Mouse (Mus musculus): ENCODE data around the gene Ablim1.

Ablim1 gene

GRCm38 (mm10) chr19:57211444-57212111, 103.1 kb downstream of the Ablim1 start:
- TF ChIP-seq GATA4 (IDR thresholded peaks at IDR 0.05; ENCODE audit: insufficient replicate concordance, low read length), result no peak

GRCm38 (mm10) chr19:57210924-57211323, 103.8 kb downstream of the Ablim1 start:
- no peak for TF ChIP-seq GATA4 (IDR thresholded peaks at IDR 0.05; ENCODE audit: insufficient replicate concordance, low read length)

GRCm38 (mm10) chr19:57204101-57204500, 110.6 kb downstream of the Ablim1 start:
- no peak for TF ChIP-seq GATA4 (IDR thresholded peaks at IDR 0.05; ENCODE audit: insufficient replicate concordance, low read length)

- no peak for TF ChIP-seq GATA4 (IDR thresholded peaks at IDR 0.05; ENCODE audit: insufficient replicate concordance, low read length)
Measured at GRCm38 (mm10) chr19:57202554-57202953, 112.2 kb downstream of the Ablim1 start.

- no peak for TF ChIP-seq GATA4 (IDR thresholded peaks at IDR 0.05; ENCODE audit: insufficient replicate concordance, low read length)
Measured at GRCm38 (mm10) chr19:57201090-57201483, 113.6 kb downstream of the Ablim1 start.

GRCm38 (mm10) chr19:57200477-57201089, 114.1 kb downstream of the Ablim1 start:
- TF ChIP-seq GATA4 (IDR thresholded peaks at IDR 0.05; ENCODE audit: insufficient replicate concordance, low read length), result no peak

- no peak for TF ChIP-seq GATA4 (IDR thresholded peaks at IDR 0.05; ENCODE audit: insufficient replicate concordance, low read length)
Measured at GRCm38 (mm10) chr19:57199361-57199760, 115.4 kb downstream of the Ablim1 start.

GRCm38 (mm10) chr19:57198531-57198930, 116.2 kb downstream of the Ablim1 start:
- TF ChIP-seq GATA4 (IDR thresholded peaks at IDR 0.05; ENCODE audit: insufficient replicate concordance, low read length), result no peak

- no peak for TF ChIP-seq GATA4 (IDR thresholded peaks at IDR 0.05; ENCODE audit: insufficient replicate concordance, low read length)
Measured at GRCm38 (mm10) chr19:57198029-57198428, 116.7 kb downstream of the Ablim1 start.

GRCm38 (mm10) chr19:57197043-57197817, 117.5 kb downstream of the Ablim1 start:
- TF ChIP-seq GATA4 (IDR thresholded peaks at IDR 0.05; ENCODE audit: insufficient replicate concordance, low read length), result peak; percentile 85

- TF ChIP-seq GATA4 (IDR thresholded peaks at IDR 0.05; ENCODE audit: insufficient replicate concordance, low read length), result no peak
Measured at GRCm38 (mm10) chr19:57196616-57197015, 118.1 kb downstream of the Ablim1 start.

- no peak for TF ChIP-seq GATA4 (IDR thresholded peaks at IDR 0.05; ENCODE audit: insufficient replicate concordance, low read length)
Measured at GRCm38 (mm10) chr19:57195169-57195930, 119.4 kb downstream of the Ablim1 start.

GRCm38 (mm10) chr19:57193958-57194357, 120.8 kb downstream of the Ablim1 start:
- TF ChIP-seq GATA4 (IDR thresholded peaks at IDR 0.05; ENCODE audit: insufficient replicate concordance, low read length), result no peak

- no peak for TF ChIP-seq GATA4 (IDR thresholded peaks at IDR 0.05; ENCODE audit: insufficient replicate concordance, low read length)
Measured at GRCm38 (mm10) chr19:57193382-57193781, 121.3 kb downstream of the Ablim1 start.

GRCm38 (mm10) chr19:57191109-57191508, 123.6 kb downstream of the Ablim1 start:
- TF ChIP-seq GATA4 (IDR thresholded peaks at IDR 0.05; ENCODE audit: insufficient replicate concordance, low read length), result no peak
